ENCODE assay signal across 9 mouse cellular contexts in the genomic region with DNA sequence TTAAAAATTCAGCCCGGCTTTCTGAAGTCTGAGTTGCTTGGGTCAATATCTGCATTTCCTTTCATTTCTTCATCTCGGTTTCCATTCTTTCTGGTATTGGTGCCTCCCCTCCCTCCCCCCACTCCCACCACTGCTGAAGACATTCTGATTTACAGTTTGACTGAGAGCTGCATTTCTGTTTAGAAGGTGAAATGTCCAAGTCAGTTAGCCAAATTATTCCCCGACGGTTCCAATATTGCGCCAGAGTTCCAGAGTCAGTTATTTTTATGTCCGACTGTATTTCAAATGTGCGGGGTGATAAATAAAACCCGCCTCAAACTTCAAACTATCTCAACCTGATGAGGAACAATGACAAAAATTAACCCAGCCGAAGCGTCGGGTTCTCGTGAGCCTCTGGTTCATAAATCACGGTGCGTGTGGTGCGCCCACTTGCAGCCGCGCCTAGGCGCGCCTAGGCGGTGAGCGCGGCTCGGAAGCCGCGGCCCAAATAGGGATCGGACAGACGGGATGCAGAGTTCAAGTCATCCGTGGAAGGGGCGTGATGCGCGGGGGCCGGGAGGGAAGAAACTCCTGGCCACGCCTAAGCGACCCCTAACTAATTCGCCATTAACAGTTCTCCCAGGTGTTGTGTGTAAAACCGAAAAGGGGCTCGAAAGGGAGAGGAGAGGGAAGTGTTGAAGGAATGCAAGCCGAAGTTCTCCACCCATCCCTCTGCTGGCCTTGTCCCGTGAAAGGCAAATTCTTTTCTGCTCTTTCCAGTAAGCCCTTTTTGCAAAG. TPM values are rescaled to one million over a fixed set of nuclear protein-coding genes. Genes with fewer than 3 reads are reported as not detected.
DNase-seq lines count a peak whose midpoint lies in the region; ATAC-seq and TF ChIP-seq lines count a peak whose summit lies in the region.
"Had no signal": no experiment of that assay in that cellular context is flagged by ENCODE, and none has a peak within 500 bp of the region (broad histone marks: within the 10 kb centered on the region; RNA-seq: fewer than 3 reads in every experiment).

No protein-coding gene starts in this region.

- H3K4me3 ChIP-seq in midbrain, embryonic 11.5 days (ENCODE audit: low read depth, low read length): peak overlapping the region; percentile 17; the same call in 1 of the 2 replicates
- no peak overlapping the region for H3K4me3 ChIP-seq in midbrain, postnatal 0 days (ENCODE audit: low read depth, low read length)
- 0 out of 2 replicates have a peak overlapping the region, but pooled peaks have one; percentile 7 for H3K4me3 ChIP-seq in intestine, embryonic 15.5 days (replicated peaks)
- H3K4me3 ChIP-seq in stomach, embryonic 16.5 days (replicated peaks; ENCODE audit: low read length): peak overlapping the region; percentile 16; the same call in 1 of the 2 replicates
- H3K4me3 ChIP-seq: liver, embryonic 15.5 days had no signal

- under 1% methylated on average over 39 of the region's 39 CpGs for WGBS in midbrain, embryonic 11.5 days
- WGBS in midbrain, postnatal 0 days: 1% methylated on average over 39 of the region's 39 CpGs
- under 1% methylated on average over 39 of the region's 39 CpGs for WGBS in intestine, embryonic 15.5 days
- WGBS in stomach, embryonic 16.5 days: 1% methylated on average over 39 of the region's 39 CpGs

- no peaks in the 10 kb centered on the region for H3K36me3 ChIP-seq in midbrain, embryonic 11.5 days (ENCODE audit: control insufficient read depth, insufficient read depth, low read length)
- no peaks in the 10 kb centered on the region for H3K36me3 ChIP-seq in midbrain, postnatal 0 days (ENCODE audit: insufficient read depth, low read length)
- no peaks in the 10 kb centered on the region for H3K36me3 ChIP-seq in intestine, embryonic 15.5 days
- H3K36me3 ChIP-seq in stomach, embryonic 16.5 days (ENCODE audit: control insufficient read depth, insufficient read depth, low read length): no peaks in the 10 kb centered on the region
- H3K36me3 ChIP-seq: liver, embryonic 15.5 days had no signal

- no peak for ATAC-seq in midbrain, embryonic 11.5 days (ENCODE audit: low FRiP score)
- ATAC-seq in midbrain, postnatal 0 days (ENCODE audit: low FRiP score): no peak
- no peak for ATAC-seq in intestine, embryonic 15.5 days
- no peak for ATAC-seq in stomach, embryonic 16.5 days (ENCODE audit: insufficient read depth, low FRiP score)

- peak overlapping the region; percentile 39 for H3K4me2 ChIP-seq in midbrain, embryonic 11.5 days
- H3K4me2 ChIP-seq in midbrain, postnatal 0 days (ENCODE audit: low read depth, low read length, poor library complexity, severe bottlenecking): no peak overlapping the region
- H3K4me2 ChIP-seq in intestine, embryonic 15.5 days (replicated peaks): peak overlapping the region; percentile 31; the same call in 1 of the 2 replicates
- H3K4me2 ChIP-seq in stomach, embryonic 16.5 days (ENCODE audit: low read depth, low read length): peak overlapping the region; percentile 38; the same call in 1 of the 2 replicates
- H3K4me2 ChIP-seq: liver, embryonic 15.5 days had no signal

- no peaks in the 10 kb centered on the region for H3K9me3 ChIP-seq in midbrain, embryonic 11.5 days (ENCODE audit: control insufficient read depth, low read length)
- H3K9me3 ChIP-seq in midbrain, postnatal 0 days (ENCODE audit: low read length): no peaks in the 10 kb centered on the region
- no peaks in the 10 kb centered on the region for H3K9me3 ChIP-seq in intestine, embryonic 15.5 days
- H3K9me3 ChIP-seq in stomach, embryonic 16.5 days (replicated peaks; ENCODE audit: control insufficient read depth, low read length): no peaks in the 10 kb centered on the region
- H3K9me3 ChIP-seq: liver, embryonic 15.5 days had no signal

- peaks cover 17% of the 10 kb centered on the region for H3K4me1 ChIP-seq in midbrain, embryonic 11.5 days (ENCODE audit: control insufficient read depth, insufficient read depth, low read length)
- H3K4me1 ChIP-seq in midbrain, postnatal 0 days (ENCODE audit: insufficient read depth, low read length): no peaks in the 10 kb centered on the region
- peaks cover 10% of the 10 kb centered on the region for H3K4me1 ChIP-seq in intestine, embryonic 15.5 days (replicated peaks)
- H3K4me1 ChIP-seq in stomach, embryonic 16.5 days (ENCODE audit: control insufficient read depth, insufficient read depth, low read length): peaks cover 8% of the 10 kb centered on the region; the same call in 1 of the 2 replicates
- H3K4me1 ChIP-seq: liver, embryonic 15.5 days had no signal

- H3K27me3 ChIP-seq in midbrain, embryonic 11.5 days (ENCODE audit: control insufficient read depth, insufficient read depth, low read length): peaks cover 66% of the 10 kb centered on the region
- peaks cover 74% of the 10 kb centered on the region for H3K27me3 ChIP-seq in midbrain, postnatal 0 days (ENCODE audit: insufficient read depth, low read length)
- H3K27me3 ChIP-seq in intestine, embryonic 15.5 days (replicated peaks): peaks cover 80% of the 10 kb centered on the region
- peaks cover 78% of the 10 kb centered on the region for H3K27me3 ChIP-seq in stomach, embryonic 16.5 days (ENCODE audit: control insufficient read depth, insufficient read depth, low read length)

- no peak overlapping the region for H3K27ac ChIP-seq in midbrain, embryonic 11.5 days (ENCODE audit: low read depth, low read length)
- H3K27ac ChIP-seq in midbrain, postnatal 0 days (ENCODE audit: low read depth, low read length): no peak overlapping the region
- no peak overlapping the region for H3K27ac ChIP-seq in intestine, embryonic 15.5 days
- H3K27ac ChIP-seq in stomach, embryonic 16.5 days (ENCODE audit: low read length): no peak overlapping the region
- H3K27ac ChIP-seq: liver, embryonic 15.5 days had no signal

- TF ChIP-seq CTCF in midbrain, postnatal 0 days (IDR thresholded peaks at IDR 0.05): no peak

- peak; percentile 13 for DNase-seq in adrenal gland, postnatal 10 days
- no peak for DNase-seq in adrenal gland, postnatal 25 days
- peak; percentile 97 for DNase-seq in midbrain, embryonic 11.5 days (ENCODE audit: low spot score, missing footprints)
- DNase-seq in midbrain, postnatal 0 days (ENCODE audit: low spot score): no peak
- no peak for DNase-seq in thymus, adult 18-20 months
- no peak for DNase-seq in ovary, adult 18-20 months (ENCODE audit: low spot score)

- no peak overlapping the region for H3K9ac ChIP-seq in midbrain, embryonic 11.5 days (ENCODE audit: low read length)
- H3K9ac ChIP-seq in midbrain, postnatal 0 days (replicated peaks; ENCODE audit: low read length, poor library complexity, severe bottlenecking): no peak overlapping the region
- no peak overlapping the region for H3K9ac ChIP-seq in intestine, embryonic 15.5 days
- H3K9ac ChIP-seq in stomach, embryonic 16.5 days (ENCODE audit: low read length): no peak overlapping the region
- H3K9ac ChIP-seq: liver, embryonic 15.5 days had no signal

RNA-seq across cellular contexts. Expression of a gene that starts 7.9 kb away (rescaled TPM):
- total RNA-seq in adrenal gland, postnatal 10 days (2021): 1 to 10 TPM; 3.5 to 3.7 TPM
- total RNA-seq in adrenal gland, postnatal 25 days (2021): 1.2 and 1.8 TPM in 2 replicates
- 5.5 and 5.6 TPM in 2 replicates for polyA plus RNA-seq in midbrain, embryonic 11.5 days (2014; fragmentation: Nextera tagmentation; extraction: Ambion mirVana)
- 5.4 and 9.3 TPM in 2 replicates for total RNA-seq in midbrain, postnatal 0 days (2014; rRNA removed)
- 1.8 and 1.9 TPM in 2 replicates for polyA plus RNA-seq in midbrain, postnatal 0 days (2015; fragmentation: Nextera tagmentation; extraction: Ambion mirVana)
- polyA plus RNA-seq in intestine, embryonic 15.5 days (2015; fragmentation: Nextera tagmentation; extraction: Ambion mirVana): 0.36 and 0.38 TPM in 2 replicates
- polyA plus RNA-seq in stomach, embryonic 16.5 days (2015; fragmentation: Nextera tagmentation; extraction: Ambion mirVana): 0.37 and 0.43 TPM in 2 replicates

Comparison
In these comparisons a context has a peak if more than half of its experiments do, and no peak if none do; other contexts are left out.
1. DNase-seq: peak in adrenal gland, postnatal 10 days (single experiment) and midbrain, embryonic 11.5 days (single experiment); none in adrenal gland, postnatal 25 days (single experiment), midbrain, postnatal 0 days (single experiment), thymus, adult 18-20 months (0 of 2) and ovary, adult 18-20 months (single experiment).